Mouse (Mus musculus) forebrain, embryonic 16.5 days (tissue): ENCODE measurements around the gene Krtap2-4. TPM values are rescaled to one million over a fixed set of nuclear protein-coding genes. Genes with fewer than 3 reads are reported as not detected.
"Not testable (repeated sequence)": the region's sequence is repeated elsewhere in the genome, so short reads cannot be mapped to it uniquely, and the experiment has no call there.

ENCODE experiments used
- ATAC-seq: fragments of 200-750 bp; cut with Nextera tagmentation; 2 replicates; pipeline ENCODE4 v1.8.0; 2017; ENCODE audit warnings: mild to moderate bottlenecking, moderate library complexity
- H3K27ac ChIP-seq: fragments of 300-500 bp; sonication (generic); 2 replicates; pipeline ENCODE4 v1.5.1; 2014; ENCODE audit warnings: low read length, control low read depth
- H3K27me3 ChIP-seq: fragments of 300-500 bp; sonication (generic); replicated peaks from 2 replicates; pipeline ENCODE4 v1.6.1; 2014; ENCODE audit warnings: low read length; ENCODE audit not compliant: control insufficient read depth, insufficient read depth
- H3K36me3 ChIP-seq: fragments of 300-500 bp; sonication (generic); 2 replicates; pipeline ENCODE4 v1.6.1; 2014; ENCODE audit not compliant: control insufficient read depth, insufficient read depth
- H3K4me1 ChIP-seq: fragments of 300-500 bp; sonication (generic); replicated peaks from 2 replicates; pipeline ENCODE4 v1.6.1; 2014; ENCODE audit warnings: low read length; ENCODE audit not compliant: control insufficient read depth, insufficient read depth
- H3K4me2 ChIP-seq: fragments of 300-500 bp; sonication (generic); 2 replicates; pipeline ENCODE4 v1.6.1; 2014; ENCODE audit warnings: mild to moderate bottlenecking, low read length, control low read depth
- H3K4me3 ChIP-seq: fragments of 300-500 bp; sonication (generic); replicated peaks from 2 replicates; pipeline ENCODE4 v1.5.1; 2014; ENCODE audit warnings: mild to moderate bottlenecking, low read length, control low read depth
- H3K9ac ChIP-seq: fragments of 300-500 bp; sonication (generic); replicated peaks from 2 replicates; pipeline ENCODE4 v1.6.1; 2014; ENCODE audit warnings: low read depth, low read length, control low read depth
- H3K9me3 ChIP-seq: fragments of 300-500 bp; sonication (generic); 2 replicates; pipeline ENCODE4 v1.6.1; 2016; ENCODE audit warnings: low read length; ENCODE audit not compliant: control insufficient read depth
- WGBS: fragments of 180-500 bp; shearing (Covaris S2); extraction: QIAGEN DNeasy Blood & Tissue Kit; methylation state at CpG from one replicate; pipeline ENCODE4 v1.1.7; 2014; 5-methylcytosine and 5-hydroxymethylcytosine counted together
- polyA plus RNA-seq: library from polyadenylated mRNA; unstranded; fragments of >200 nt; fragmentation: Nextera tagmentation; extraction: Ambion mirVana; gene quantifications from 2 replicates; pipeline ENCODE4 v1.2.1, GENCODE M21; 2015

Gene Krtap2-4
- not detected in 2 replicates for polyA plus RNA-seq

DNA sequence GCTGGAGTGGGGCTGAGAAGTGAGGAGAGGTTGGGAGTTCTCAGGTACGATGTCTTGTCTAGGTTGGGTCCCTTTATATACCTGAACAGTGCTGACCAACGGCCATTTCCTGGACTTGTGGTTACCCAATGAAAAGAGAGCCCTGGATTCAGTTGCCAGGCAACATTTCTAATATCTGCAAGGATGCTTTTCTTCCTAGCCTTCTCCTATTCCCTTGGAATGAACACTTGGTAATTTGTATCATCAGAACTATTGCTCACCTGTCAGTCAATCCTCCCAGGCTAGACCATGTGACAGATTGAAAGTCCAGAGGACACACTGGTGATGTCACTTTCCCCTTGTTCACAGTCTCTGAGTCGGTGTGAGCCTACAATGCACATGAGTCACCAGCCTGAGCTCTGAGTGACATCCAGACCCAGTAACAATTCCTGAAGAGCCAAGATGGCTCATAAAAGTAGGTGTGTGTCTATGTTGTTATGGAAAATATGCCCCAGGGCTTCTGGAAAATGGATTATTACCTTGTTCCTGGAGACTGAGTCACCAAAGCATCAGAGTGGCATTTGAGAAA, at the start of gene Krtap2-4:
Krtap2-4 (minus strand) TSS at position 51 of the 568 bp plus-strand sequence.
- Histone ChIP-seq H3K36me3 (no peaks in the 10 kb centered on the region), H3K9me3 (no peaks in the 10 kb centered on the region), H3K27me3 (no peaks in the 10 kb centered on the region), H3K4me3 (no peak within 1 kb of the TSS), H3K9ac (no peak within 1 kb of the TSS), H3K27ac (no peak within 1 kb of the TSS), H3K4me1 (no peaks in the 10 kb centered on the region), H3K4me2 (no peak within 1 kb of the TSS)
- no peak for ATAC-seq
- WGBS = 76% methylated on average over 3 of the region's 3 CpGs

DNA sequence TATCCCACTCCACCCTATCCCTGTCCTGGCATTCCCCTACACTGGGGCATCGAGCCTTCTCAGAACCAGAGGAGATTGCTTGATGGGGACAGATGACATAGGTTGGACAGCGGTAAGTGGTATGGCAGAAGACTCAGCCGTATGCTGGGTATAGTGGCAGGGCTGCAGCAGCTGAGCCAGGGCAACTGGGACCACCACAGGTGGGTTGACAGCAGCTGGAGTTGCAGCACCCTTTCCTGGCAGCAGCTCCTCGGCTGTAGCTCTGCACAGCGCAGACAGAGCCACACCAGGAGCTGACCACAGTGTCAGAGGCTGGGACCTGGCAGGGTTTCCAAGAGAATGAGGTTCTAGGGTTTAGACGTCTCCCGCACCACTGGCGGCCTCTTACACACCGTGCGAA, 48.2 kb upstream of the Krtap2-4 start:
- Histone ChIP-seq H3K27ac (no peak overlapping the region), H3K9ac (no peak overlapping the region), H3K4me3 (no peak overlapping the region), H3K4me1 (no peaks in the 10 kb centered on the region), H3K9me3 (no peaks in the 10 kb centered on the region), H3K4me2 (no peak overlapping the region), H3K27me3 (no peaks in the 10 kb centered on the region), H3K36me3 (no peaks in the 10 kb centered on the region)
- 85% methylated on average over 10 of the region's 10 CpGs for whole genome bisulfite sequencing
- no peak for ATAC-seq

GRCm38 (mm10) chr11:99659256-99659655, 44.6 kb upstream of the Krtap2-4 start:
- WGBS = 86% methylated on average over 4 of the region's 4 CpGs
- Histone ChIP-seq H3K4me2 (no peak overlapping the region), H3K9me3 (no peaks in the 10 kb centered on the region), H3K4me3 (no peak overlapping the region), H3K4me1 (no peaks in the 10 kb centered on the region), H3K27me3 (no peaks in the 10 kb centered on the region), H3K36me3 (no peaks in the 10 kb centered on the region), H3K27ac (no peak overlapping the region), H3K9ac (no peak overlapping the region)
- ATAC-seq = no peak

DNA sequence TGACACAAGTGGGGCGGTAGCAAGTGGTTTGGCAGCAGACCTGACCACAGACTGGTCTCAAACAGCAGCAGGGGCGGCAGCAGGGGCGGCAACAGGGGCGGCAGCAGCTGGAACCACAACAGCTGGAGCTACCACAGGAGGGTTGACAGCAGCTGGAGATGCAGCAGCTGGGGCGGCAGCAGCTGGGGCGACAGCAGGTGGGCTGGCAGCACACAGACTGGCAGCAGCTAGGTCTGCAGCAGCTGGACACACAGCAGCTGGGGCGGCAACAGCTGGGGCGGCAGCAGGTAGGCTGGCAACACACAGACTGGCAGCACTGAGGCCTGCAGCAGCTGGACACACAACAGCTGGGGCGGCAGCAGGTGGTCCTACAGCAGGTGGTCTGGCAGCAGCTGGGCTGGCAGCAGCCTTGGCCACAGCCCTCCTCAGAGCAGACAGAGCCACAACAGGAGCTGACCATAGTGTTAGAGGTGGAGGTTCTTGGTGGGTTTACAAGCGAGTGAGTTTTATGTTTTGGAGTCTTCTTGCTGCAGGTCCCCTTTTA, 43.9 kb upstream of the Krtap2-4 start, which contains the start of gene Gm11563:
Gm11563 (minus strand) TSS at position 494 of the 544 bp plus-strand sequence.
- not testable (repeated sequence) for H3K9ac ChIP-seq, H3K4me1 ChIP-seq, H3K27me3 ChIP-seq, H3K36me3 ChIP-seq, ATAC-seq, H3K4me2 ChIP-seq, H3K4me3 ChIP-seq, H3K9me3 ChIP-seq, H3K27ac ChIP-seq
- WGBS = 74% methylated on average over 10 of the region's 10 CpGs

DNA sequence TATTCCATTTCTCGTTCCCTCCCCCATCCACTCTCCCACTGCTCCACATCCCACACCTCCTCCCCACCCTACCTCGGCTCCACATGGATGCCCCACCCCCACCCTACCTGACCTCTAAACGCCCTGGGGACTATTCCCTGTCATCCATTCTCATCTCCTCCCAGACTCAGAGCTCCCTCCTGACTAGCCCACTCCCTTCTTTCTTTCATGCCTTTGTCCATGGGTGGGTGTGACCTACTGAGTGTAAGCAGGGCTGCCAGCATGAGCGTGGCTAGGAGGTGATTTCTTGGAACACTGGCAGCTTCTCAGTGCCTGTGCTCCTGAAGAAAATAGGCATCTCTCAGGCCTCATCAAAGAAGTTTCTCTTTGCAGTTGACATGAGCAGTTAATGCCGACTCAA, 42.4 kb upstream of the Krtap2-4 start:
- 45% methylated on average over 5 of the region's 5 CpGs for WGBS
- no peak overlapping the region for H3K4me3 ChIP-seq
- no peak for ATAC-seq

DNA sequence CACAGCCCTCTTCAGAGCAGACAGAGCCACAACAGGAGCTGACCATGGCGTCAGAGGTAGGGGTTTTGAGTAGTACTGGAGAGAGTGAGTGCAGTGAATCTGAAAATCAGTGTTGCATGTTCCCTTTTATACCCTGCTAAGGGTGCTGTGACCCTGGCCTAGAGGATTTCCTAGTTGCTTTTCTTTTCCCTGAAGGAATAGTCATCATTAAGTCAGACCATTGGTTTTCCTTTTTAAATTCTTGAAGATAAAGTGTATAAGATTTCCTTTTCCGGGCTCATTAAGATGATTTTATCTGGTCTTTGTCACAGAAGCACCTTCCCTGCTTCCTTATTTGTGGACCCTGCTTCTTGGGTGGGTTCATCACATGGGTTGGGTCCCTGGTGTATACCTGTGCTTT, 35.5 kb upstream of the Krtap2-4 start, which contains the start of gene Gm11555:
Gm11555 (minus strand) TSS at position 101 of the 400 bp plus-strand sequence.
- H3K4me1 ChIP-seq = no peaks in the 10 kb centered on the region
- no peaks in the 10 kb centered on the region for H3K36me3 ChIP-seq
- H3K4me2 ChIP-seq = no peak within 1 kb of the TSS
- no peak within 1 kb of the TSS for H3K27ac ChIP-seq
- H3K27me3 ChIP-seq = no peaks in the 10 kb centered on the region
- no peak for ATAC-seq
- H3K9me3 ChIP-seq = no peaks in the 10 kb centered on the region
- H3K9ac ChIP-seq = no peak within 1 kb of the TSS
- 83% methylated on average over 2 of the region's 2 CpGs for WGBS
- no peak within 1 kb of the TSS for H3K4me3 ChIP-seq

More for the DNA sequence above, 42.4 kb upstream of the Krtap2-4 start:
- H3K27me3 ChIP-seq = no peaks in the 10 kb centered on the region
- no peak overlapping the region for H3K9ac ChIP-seq
- H3K4me1 ChIP-seq = no peaks in the 10 kb centered on the region
- H3K4me2 ChIP-seq = no peak overlapping the region
- H3K36me3 ChIP-seq = no peaks in the 10 kb centered on the region
- no peaks in the 10 kb centered on the region for H3K9me3 ChIP-seq
- no peak overlapping the region for H3K27ac ChIP-seq

DNA sequence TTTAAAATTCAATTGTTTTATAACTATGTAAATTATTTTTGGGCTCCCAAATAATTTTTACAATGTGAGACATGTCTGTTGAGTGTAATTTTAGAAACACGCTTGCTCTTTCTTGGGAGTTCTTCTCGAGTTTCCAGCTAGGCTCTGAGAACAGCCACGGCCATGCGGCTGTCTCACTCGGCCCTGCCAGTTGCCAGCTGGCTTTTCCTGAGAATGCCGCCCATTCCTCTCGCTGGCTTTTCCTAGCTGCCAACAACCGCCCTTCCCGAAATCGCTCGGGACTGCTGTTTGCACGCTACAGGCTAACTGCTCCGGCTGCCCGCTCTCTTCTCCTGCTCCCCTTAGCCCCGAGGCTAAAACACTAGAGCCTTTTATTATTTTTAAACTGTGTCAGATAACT, 31.8 kb upstream of the Krtap2-4 start:
- H3K4me1 ChIP-seq = no peaks in the 10 kb centered on the region
- WGBS = 82% methylated on average over 15 of the region's 15 CpGs

DNA sequence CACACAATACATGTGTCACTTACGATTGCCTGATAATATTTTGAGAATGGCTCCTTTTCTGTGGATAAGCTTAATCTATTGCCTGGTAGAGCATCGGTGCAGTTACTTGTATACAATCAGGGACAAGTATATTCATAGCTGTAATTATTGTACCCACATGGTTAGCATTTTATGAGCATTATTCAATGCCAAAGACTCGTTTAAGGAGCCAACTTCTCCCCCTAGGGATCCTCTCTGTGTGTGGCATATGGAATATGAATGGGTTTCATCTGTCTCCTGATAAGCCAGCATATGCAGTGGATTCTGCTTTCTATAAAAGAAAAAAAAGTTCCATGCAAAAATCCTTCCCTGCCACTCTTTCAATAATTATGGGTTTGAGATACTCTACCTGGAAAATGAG, 29.7 kb upstream of the Krtap2-4 start:
- no peak overlapping the region for H3K27ac ChIP-seq
- H3K9ac ChIP-seq = no peak overlapping the region
- H3K36me3 ChIP-seq = no peaks in the 10 kb centered on the region
- H3K4me3 ChIP-seq = no peak overlapping the region
- WGBS = 50% methylated on average over 3 of the region's 3 CpGs
- H3K27me3 ChIP-seq = no peaks in the 10 kb centered on the region
- peak; percentile 58 for ATAC-seq
- no peaks in the 10 kb centered on the region for H3K4me1 ChIP-seq
- no peak overlapping the region for H3K4me2 ChIP-seq
- H3K9me3 ChIP-seq = no peaks in the 10 kb centered on the region

More for the DNA sequence above, 31.8 kb upstream of the Krtap2-4 start:
- Histone ChIP-seq H3K9ac (no peak overlapping the region), H3K9me3 (no peaks in the 10 kb centered on the region), H3K36me3 (no peaks in the 10 kb centered on the region), H3K27me3 (no peaks in the 10 kb centered on the region), H3K4me3 (no peak overlapping the region), H3K27ac (no peak overlapping the region), H3K4me2 (no peak overlapping the region)
- no peak for ATAC-seq

GRCm38 (mm10) chr11:99643635-99644139, 29.0 kb upstream of the Krtap2-4 start, which contains the start of gene Krtap4-7:
Gene Krtap4-7 (minus strand): TSS chr11:99644089.
- not testable (repeated sequence) for ATAC-seq, H3K27ac ChIP-seq, H3K4me2 ChIP-seq, H3K4me1 ChIP-seq, H3K9me3 ChIP-seq, H3K9ac ChIP-seq, H3K36me3 ChIP-seq, H3K27me3 ChIP-seq, H3K4me3 ChIP-seq
- 86% methylated on average over 9 of the region's 9 CpGs for WGBS
